Mouse (Mus musculus) layer of hippocampus, postnatal 25 days (tissue): ENCODE measurements around the gene Ptpn3. TPM values are rescaled to one million over a fixed set of nuclear protein-coding genes. Genes with fewer than 3 reads are reported as not detected.

Source experiments
- DNase-seq, 2 experiments: peaks; one replicate each; pipeline ENCODE4 v3.0.0; 2022; ENCODE audit warnings: mixed read lengths in 2 of 2, low spot score in 1 of 2; ENCODE audit errors: extremely low spot score in 1 of 2
- total RNA-seq, 2 experiments: library from RNA; stranded (reverse); gene quantifications; 2 replicates each; pipeline ENCODE4 v1.2.3; 2021

Ptpn3 gene
- total RNA-seq = 10 to 100 TPM; 73.1 to 84.5 TPM

GRCm38 (mm10) chr4:57301410-57302313 lies at the start of gene Ptpn3:
Ptpn3 (minus strand) TSS chr4:57301837.
- DNase-seq = peak; percentile 57 to 67

- DNase-seq = no peak
These were observed 48.9 kb upstream of the Ptpn3 start for GRCm38 (mm10) chr4:57350541-57350940.

GRCm38 (mm10) chr4:57343996-57344395 lies 42.4 kb upstream of the Ptpn3 start:
- no peak for DNase-seq

- no peak for DNase-seq
These were observed 37.3 kb upstream of the Ptpn3 start for GRCm38 (mm10) chr4:57338923-57339322.

- DNase-seq = no peak
These were observed 36.4 kb upstream of the Ptpn3 start for GRCm38 (mm10) chr4:57338061-57338460.

- DNase-seq = no peak
These were observed 33.5 kb upstream of the Ptpn3 start for GRCm38 (mm10) chr4:57335000-57335666.

- DNase-seq = no peak
These were observed 32.4 kb upstream of the Ptpn3 start for GRCm38 (mm10) chr4:57333926-57334548.

GRCm38 (mm10) chr4:57332511-57332910 lies 30.9 kb upstream of the Ptpn3 start:
- DNase-seq = no peak

GRCm38 (mm10) chr4:57320606-57321327 lies 19.1 kb upstream of the Ptpn3 start:
- DNase-seq = peak; percentile 41 to 65

GRCm38 (mm10) chr4:57318525-57319212 lies 17.0 kb upstream of the Ptpn3 start:
- peak in 1 of 2 experiments; percentile 23 for DNase-seq

GRCm38 (mm10) chr4:57312256-57313166 lies 10.9 kb upstream of the Ptpn3 start:
- DNase-seq = no peak

GRCm38 (mm10) chr4:57311750-57312149 lies 10.1 kb upstream of the Ptpn3 start:
- no peak for DNase-seq

- no peak for DNase-seq
These were observed 6.8 kb upstream of the Ptpn3 start for GRCm38 (mm10) chr4:57308214-57309000.

- no peak for DNase-seq
These were observed 6.1 kb upstream of the Ptpn3 start for GRCm38 (mm10) chr4:57307747-57308146.

GRCm38 (mm10) chr4:57306260-57306659 lies 4.6 kb upstream of the Ptpn3 start:
- no peak for DNase-seq

- DNase-seq = no peak
These were observed 4.0 kb upstream of the Ptpn3 start for GRCm38 (mm10) chr4:57305644-57306043.

GRCm38 (mm10) chr4:57300469-57301409 lies 898 bp downstream of the Ptpn3 start:
- peak in 1 of 2 experiments; percentile 25 for DNase-seq
